In the genomic region with DNA sequence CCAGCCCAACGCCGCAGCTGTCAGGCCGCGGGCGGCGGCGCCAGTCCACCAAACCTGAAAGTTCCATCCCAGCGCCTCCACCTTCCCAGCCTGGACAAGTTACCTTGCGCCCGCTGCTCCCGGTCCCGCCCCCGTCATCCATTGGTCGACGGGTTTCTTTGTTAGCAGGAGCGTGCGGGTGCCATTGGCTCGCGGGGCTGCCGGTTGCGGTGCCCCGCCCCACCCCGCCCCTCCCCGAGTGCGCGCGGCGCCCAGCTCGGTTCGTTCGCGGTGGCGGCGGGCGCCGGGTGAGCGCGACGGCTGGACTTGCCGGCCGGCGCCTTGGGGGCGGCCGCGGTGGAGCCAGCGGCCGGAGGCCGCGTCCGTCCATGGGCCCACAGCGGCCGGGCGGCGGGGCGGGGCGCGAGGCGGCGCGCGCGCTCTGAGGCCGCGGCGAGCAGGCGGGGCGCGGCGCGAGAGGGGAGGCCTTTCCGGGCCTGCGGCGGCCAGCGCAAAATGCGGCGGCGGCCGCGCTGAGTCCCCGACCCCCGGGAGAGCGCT, we compare ENCODE assay signal across 8 mouse cellular contexts. TPM values are rescaled to one million over a fixed set of nuclear protein-coding genes. Genes with fewer than 3 reads are reported as not detected.
DNase-seq lines count a peak whose midpoint lies in the region; ATAC-seq lines count a peak whose summit lies in the region.

No protein-coding gene starts in this region.

- peak overlapping the region; percentile 67 for H3K4me2 ChIP-seq in hindbrain, embryonic 14.5 days (replicated peaks)

- peak overlapping the region; percentile 88 for H3K9ac ChIP-seq in hindbrain, embryonic 14.5 days

- peaks cover 37% of the 10 kb centered on the region for H3K4me1 ChIP-seq in hindbrain, embryonic 14.5 days (replicated peaks; ENCODE audit: control insufficient read depth, insufficient read depth, low read length)

- under 1% methylated on average over 57 of the region's 82 CpGs for WGBS in hindbrain, embryonic 14.5 days

- peak; percentile 99 for ATAC-seq in hindbrain, embryonic 14.5 days (ENCODE audit: low FRiP score)

- no peaks in the 10 kb centered on the region for H3K9me3 ChIP-seq in hindbrain, embryonic 14.5 days (ENCODE audit: control insufficient read depth, low read length)

- no peaks in the 10 kb centered on the region for H3K36me3 ChIP-seq in hindbrain, embryonic 14.5 days (replicated peaks; ENCODE audit: control insufficient read depth, insufficient read depth)

- peak overlapping the region; percentile 73 for H3K4me3 ChIP-seq in hindbrain, embryonic 14.5 days (replicated peaks; ENCODE audit: low read length)

- no peaks in the 10 kb centered on the region for H3K27me3 ChIP-seq in hindbrain, embryonic 14.5 days (ENCODE audit: control insufficient read depth, insufficient read depth, low read length)

- DNase-seq in R1 (ENCODE audit: low read depth, low spot score): peak; percentile 97
- peak; percentile 96 to 98 for DNase-seq in cerebellum, postnatal 25 days
- DNase-seq in frontal cortex, postnatal 25 days (ENCODE audit: low spot score in 2 of 2): peak; percentile 88 to 93
- peak; percentile 93 for DNase-seq in hindbrain, embryonic 14.5 days (ENCODE audit: low spot score)
- peak; percentile 93 to 94 for DNase-seq in layer of hippocampus, postnatal 36 days
- DNase-seq in lung, postnatal 36 days: peak; percentile 98
- peak; percentile 98 for DNase-seq in retina, postnatal 1 day
- DNase-seq in urinary bladder, adult 18-20 months (ENCODE audit: low spot score in 2 of 2): peak; percentile 90 to 95

- peak overlapping the region; percentile 92 for H3K27ac ChIP-seq in hindbrain, embryonic 14.5 days

RNA-seq across cellular contexts. Expression of a gene that starts 1.2 kb away (rescaled TPM):
- polyA plus RNA-seq in hindbrain, embryonic 14.5 days (2014; fragmentation: Nextera tagmentation; extraction: Ambion mirVana): 68.1 and 71.5 TPM in 2 replicates
- 100 to 1,000 TPM; 276 to 286 TPM for total RNA-seq in layer of hippocampus, postnatal 36 days (2021)

Comparison
In these comparisons a context has a peak if more than half of its experiments do, and no peak if none do; other contexts are left out.
1. Peak in every context shown above with its lines: DNase-seq, ATAC-seq, H3K4me3 ChIP-seq and H3K27ac ChIP-seq.